Mouse (Mus musculus) adrenal gland, adult 2 months (tissue): ENCODE results near the gene 0610010K14Rik. TPM values are rescaled to one million over a fixed set of nuclear protein-coding genes. Genes with fewer than 3 reads are reported as not detected.

ENCODE experiments used
- DNase-seq: peaks from one replicate; pipeline ENCODE4 v3.0.0; 2021
- polyA plus RNA-seq: library from polyadenylated mRNA; depleted of rRNA; stranded (reverse); fragments of >200 nt; gene quantifications from 2 replicates; pipeline ENCODE4 v1.2.3, GENCODE M21; 2012
- total RNA-seq, 2 experiments: library from RNA; stranded (reverse); gene quantifications; 2 replicates each; pipeline ENCODE4 v1.2.3; 2021

0610010K14Rik gene
- total and polyA plus RNA-seq, 3 experiments: 44.7 to 54.7 (median 52.1) TPM

GRCm38 (mm10) chr11:70216103-70216502 lies 21.6 kb downstream of the 0610010K14Rik start:
- DNase-seq: no peak

GRCm38 (mm10) chr11:70215301-70215700 lies 22.4 kb downstream of the 0610010K14Rik start:
- no peak for DNase-seq

- DNase-seq: no peak
Observed at GRCm38 (mm10) chr11:70214856-70215209, 22.9 kb downstream of the 0610010K14Rik start.

- DNase-seq: peak; percentile 61
Observed at GRCm38 (mm10) chr11:70214191-70214855, 23.4 kb downstream of the 0610010K14Rik start.

GRCm38 (mm10) chr11:70213736-70214135 lies 24.0 kb downstream of the 0610010K14Rik start:
- no peak for DNase-seq

- peak; percentile 76 for DNase-seq
Observed at GRCm38 (mm10) chr11:70212896-70213295, 24.8 kb downstream of the 0610010K14Rik start.

GRCm38 (mm10) chr11:70212423-70212822 lies 25.3 kb downstream of the 0610010K14Rik start, which contains the start of gene Slc16a11:
Gene Slc16a11, plus strand, starts transcription at chr11:70212752.
- no peak for DNase-seq

GRCm38 (mm10) chr11:70211972-70212371 lies 25.7 kb downstream of the 0610010K14Rik start:
- DNase-seq: no peak

GRCm38 (mm10) chr11:70210681-70211080 lies 27.0 kb downstream of the 0610010K14Rik start:
- no peak for DNase-seq

- DNase-seq: no peak
Observed at GRCm38 (mm10) chr11:70208778-70209388, 28.8 kb downstream of the 0610010K14Rik start.

GRCm38 (mm10) chr11:70207283-70207682 lies 30.4 kb downstream of the 0610010K14Rik start:
- DNase-seq: no peak

- DNase-seq: no peak
Observed at GRCm38 (mm10) chr11:70206801-70207200, 30.9 kb downstream of the 0610010K14Rik start.

GRCm38 (mm10) chr11:70201691-70202090 lies 36.0 kb downstream of the 0610010K14Rik start:
- DNase-seq: peak; percentile 84

- no peak for DNase-seq
Observed at GRCm38 (mm10) chr11:70200036-70200608, 37.6 kb downstream of the 0610010K14Rik start.

- no peak for DNase-seq
Observed at GRCm38 (mm10) chr11:70199107-70199506, 38.6 kb downstream of the 0610010K14Rik start.

- peak; percentile 37 for DNase-seq
Observed at GRCm38 (mm10) chr11:70198332-70198731, 39.4 kb downstream of the 0610010K14Rik start.

GRCm38 (mm10) chr11:70193354-70194285 lies 44.1 kb downstream of the 0610010K14Rik start:
- no peak for DNase-seq

GRCm38 (mm10) chr11:70192157-70192556 lies 45.6 kb downstream of the 0610010K14Rik start:
- no peak for DNase-seq

GRCm38 (mm10) chr11:70191188-70191587 lies 46.5 kb downstream of the 0610010K14Rik start:
- no peak for DNase-seq

- peak; percentile 84 for DNase-seq
Observed at GRCm38 (mm10) chr11:70189319-70190134, 48.2 kb downstream of the 0610010K14Rik start.
